Mouse (Mus musculus): ENCODE results near the gene Bag2. TPM values are rescaled to one million over a fixed set of nuclear protein-coding genes. Genes with fewer than 3 reads are reported as not detected.

Gene Bag2
- total RNA-seq (2021) = 10 to 100 TPM; 40.1 to 51.1 TPM
- long read RNA-seq, experiment 1, transcript Bag2-201 (3 exons, 1,860 nt) = major isoform, 48 of 91 reads
- long read RNA-seq, experiment 1, transcript Bag2-203 (2 exons, 378 nt) = minor isoform, 15 of 91 reads
- long read RNA-seq, experiment 1, partial matches to known transcripts = 2 of 91 reads
- long read RNA-seq, experiment 1, other reads (novel, unspliced or antisense) = 26 of 91 reads
- long read RNA-seq, experiment 2, transcript Bag2-203 (2 exons, 378 nt) = minor isoform, 11 of 97 reads
- long read RNA-seq, experiment 2, transcript Bag2-201 (3 exons, 1,860 nt) = major isoform, 59 of 97 reads
- long read RNA-seq, experiment 2, partial matches to known transcripts = 1 of 97 reads
- long read RNA-seq, experiment 2, other reads (novel, unspliced or antisense) = 26 of 97 reads

- peak; percentile 61 to 70 for DNase-seq (ENCODE audit: low spot score in 2 of 2)
Measured at GRCm38 (mm10) chr1:33757491-33758041, at the start of gene Bag2. TSS of gene Bag2 (minus strand) at chr1:33757795.

GRCm38 (mm10) chr1:33803323-33803722, 45.7 kb upstream of the Bag2 start:
- DNase-seq (ENCODE audit: low spot score in 2 of 2) = no peak

GRCm38 (mm10) chr1:33799620-33800019, 42.0 kb upstream of the Bag2 start:
- no peak for DNase-seq (ENCODE audit: low spot score in 2 of 2)

GRCm38 (mm10) chr1:33788493-33788892, 30.9 kb upstream of the Bag2 start:
- no peak for DNase-seq (ENCODE audit: low spot score in 2 of 2)

GRCm38 (mm10) chr1:33788072-33788471, 30.5 kb upstream of the Bag2 start:
- DNase-seq (ENCODE audit: low spot score in 2 of 2) = no peak

DNA sequence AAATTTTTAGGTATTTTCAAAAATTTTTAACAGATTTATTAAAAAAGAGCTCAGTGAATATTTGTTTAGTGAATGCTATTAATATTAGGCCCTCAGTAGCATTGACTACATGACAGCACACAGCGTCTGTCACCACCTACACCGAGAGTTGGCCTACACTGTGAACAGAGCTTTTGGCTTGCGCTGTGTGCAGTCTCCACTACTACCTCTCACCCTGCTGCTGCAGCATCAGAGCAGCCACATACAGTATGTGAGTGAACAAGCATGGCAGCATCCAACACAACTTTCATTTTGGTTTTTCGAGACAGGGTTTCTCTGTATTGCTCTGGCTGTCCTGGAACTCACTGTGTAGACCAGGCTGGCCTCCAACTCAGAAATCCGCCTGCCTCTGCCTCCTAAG, 27.0 kb upstream of the Bag2 start:
- DNase-seq (ENCODE audit: low spot score in 2 of 2) = no peak

DNA sequence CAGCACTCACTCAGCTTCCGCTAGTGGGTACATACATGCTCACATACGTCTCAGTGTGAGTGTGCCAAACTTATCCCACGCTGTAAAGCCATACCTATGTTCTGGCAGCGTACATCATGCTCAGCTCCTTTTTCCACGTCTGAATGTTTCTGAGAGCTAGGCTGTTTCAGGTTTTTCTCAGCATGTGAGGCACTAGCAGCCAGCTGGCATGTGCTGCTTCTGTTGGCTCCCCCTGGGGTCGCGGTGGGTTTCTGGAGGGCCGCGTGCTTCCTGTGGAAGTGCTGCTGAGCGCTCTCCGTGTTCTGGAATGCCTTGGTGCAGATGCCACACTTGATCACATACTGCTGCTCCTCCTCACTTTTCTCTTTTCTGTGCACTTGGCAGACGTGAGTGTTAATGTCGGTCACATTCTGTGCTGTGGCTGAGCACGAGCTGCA, 18.6 kb upstream of the Bag2 start:
- DNase-seq (ENCODE audit: low spot score in 2 of 2) = no peak

DNA sequence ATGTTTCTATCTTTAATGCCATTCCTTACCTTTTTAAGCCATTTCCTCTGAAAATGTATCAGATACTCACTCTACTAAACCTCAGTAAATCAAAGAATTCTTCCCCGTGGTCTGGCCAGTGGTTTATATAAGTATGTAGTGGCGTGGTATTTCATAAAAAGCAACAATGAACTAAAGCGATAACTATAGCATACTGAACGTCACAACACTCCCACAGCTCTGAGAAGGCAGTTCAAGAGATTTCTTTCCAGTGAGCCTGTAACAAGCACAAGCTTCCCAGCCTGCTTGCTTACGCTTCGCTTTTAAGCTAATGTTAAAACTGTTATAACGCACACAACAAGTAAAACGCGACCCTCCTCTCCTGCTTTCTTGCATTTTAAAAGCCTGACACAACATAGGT, 14.5 kb upstream of the Bag2 start:
- no peak for DNase-seq (ENCODE audit: low spot score in 2 of 2)

DNA sequence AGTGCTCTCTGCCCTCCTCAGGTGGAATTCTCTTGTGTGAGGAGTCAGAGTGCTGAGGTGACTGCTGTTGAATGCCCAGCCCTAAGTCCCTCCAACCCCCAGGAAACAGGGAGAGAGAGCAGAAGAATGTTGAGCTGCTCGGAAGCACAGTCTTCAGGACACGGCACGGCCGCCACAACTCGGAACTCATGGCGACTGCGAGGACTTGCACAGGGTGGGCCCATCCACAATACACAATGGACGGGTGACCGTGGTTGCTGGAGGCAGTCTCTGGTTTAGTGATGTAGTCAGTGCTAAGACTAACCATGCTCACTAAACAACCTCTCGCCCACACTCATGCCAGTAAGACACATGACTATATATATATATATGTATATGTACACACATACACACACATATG, 14.0 kb upstream of the Bag2 start:
- DNase-seq (ENCODE audit: low spot score in 2 of 2) = no peak

DNA sequence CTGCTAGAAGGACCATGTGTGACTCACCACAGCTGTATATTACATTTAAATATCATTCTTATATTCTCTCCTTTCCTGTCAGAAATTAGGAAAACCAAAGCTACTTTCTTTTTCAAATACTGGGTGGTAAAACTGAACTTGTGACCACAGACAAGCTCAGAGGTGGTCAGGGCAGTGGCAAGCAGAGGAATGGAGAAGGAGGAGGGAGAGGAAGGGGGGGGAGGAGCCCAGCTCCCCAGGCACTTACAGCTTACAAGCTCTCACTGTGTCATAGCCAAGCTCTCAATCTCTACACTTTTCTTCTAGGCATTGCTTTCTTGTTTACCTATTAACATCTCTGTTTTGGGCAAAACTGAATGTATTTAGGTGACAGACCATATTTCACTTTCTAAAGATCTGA, 11.2 kb upstream of the Bag2 start:
- no peak for DNase-seq (ENCODE audit: low spot score in 2 of 2)

- no peak for DNase-seq (ENCODE audit: low spot score in 2 of 2)
Measured at GRCm38 (mm10) chr1:33768091-33768787, 10.6 kb upstream of the Bag2 start.

DNA sequence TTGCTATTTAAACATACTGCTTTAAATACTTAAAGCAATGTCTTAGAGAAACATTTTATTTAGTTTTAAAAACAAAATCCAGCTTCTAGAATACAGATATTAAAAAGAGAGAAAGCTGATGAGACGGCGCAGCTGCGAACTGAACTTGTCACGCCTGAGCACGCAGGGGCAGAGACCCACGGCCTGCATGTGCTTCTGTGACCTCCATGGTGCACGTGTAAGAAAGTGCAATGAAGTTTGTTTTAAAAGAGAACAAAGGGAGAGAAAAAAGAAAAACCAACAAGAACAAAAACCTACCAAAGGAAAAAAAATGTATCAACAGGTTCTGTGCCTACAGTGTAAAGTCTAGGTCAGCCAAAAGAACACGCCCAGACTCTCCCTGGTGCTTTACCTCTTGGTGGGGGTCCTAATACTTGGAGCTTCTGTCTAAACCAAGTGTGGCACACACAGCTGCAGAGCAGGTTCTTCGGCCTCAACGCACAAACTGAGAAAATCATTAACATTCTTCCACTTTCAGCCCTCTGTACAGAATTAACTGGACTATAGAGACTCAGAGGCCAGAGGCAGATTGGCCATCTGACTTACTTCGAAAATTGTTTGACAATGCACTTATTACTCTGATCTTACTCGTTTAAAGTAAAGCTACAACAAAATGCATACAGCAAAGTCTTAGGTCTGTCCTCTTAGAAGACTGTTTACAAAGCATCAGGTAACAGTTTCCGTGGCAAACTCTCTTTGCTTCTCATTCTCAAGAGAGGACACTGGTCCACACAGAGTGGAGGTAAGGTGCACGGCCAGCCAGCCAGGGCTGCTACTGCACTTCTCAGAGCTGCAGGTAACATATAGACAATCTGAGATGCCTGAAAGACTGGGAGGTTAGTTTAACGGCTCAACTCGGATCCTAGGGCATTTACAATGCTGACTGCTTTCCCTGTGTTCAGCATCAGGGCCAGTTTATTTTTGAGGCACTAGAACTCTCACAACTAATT, 9.2 kb upstream of the Bag2 start:
- DNase-seq (ENCODE audit: low spot score in 2 of 2) = no peak

DNA sequence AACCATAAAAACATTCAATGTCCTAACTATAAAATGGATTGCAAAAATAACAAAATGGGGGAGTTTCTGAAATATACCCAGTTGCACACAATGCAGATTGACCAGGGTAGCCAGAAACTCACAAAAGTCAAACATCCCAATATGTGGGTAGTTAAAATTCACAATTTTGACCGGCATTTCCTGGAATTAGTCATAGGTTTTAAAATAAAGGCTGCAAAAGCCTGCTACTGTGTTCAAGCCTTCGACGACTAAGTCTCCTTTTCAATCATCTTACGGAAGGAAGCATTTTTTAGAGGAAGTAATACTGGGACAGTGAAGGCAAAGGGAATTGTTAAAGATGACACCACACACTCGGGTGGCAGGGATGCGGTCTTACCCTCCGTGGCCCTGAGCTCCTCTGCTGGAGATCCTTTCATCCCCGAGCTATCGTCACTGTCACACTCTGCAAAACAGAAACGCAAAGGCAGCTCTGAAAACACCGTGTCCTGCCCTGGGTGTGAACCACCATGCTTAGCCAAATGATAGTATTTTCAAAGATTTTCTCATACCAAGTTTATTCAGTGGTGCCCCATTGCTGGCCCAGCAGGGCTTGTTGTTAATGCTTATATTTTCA, 8.0 kb upstream of the Bag2 start:
- DNase-seq (ENCODE audit: low spot score in 2 of 2) = no peak

- no peak for DNase-seq (ENCODE audit: low spot score in 2 of 2)
Measured at GRCm38 (mm10) chr1:33763826-33764225, 6.2 kb upstream of the Bag2 start.

DNA sequence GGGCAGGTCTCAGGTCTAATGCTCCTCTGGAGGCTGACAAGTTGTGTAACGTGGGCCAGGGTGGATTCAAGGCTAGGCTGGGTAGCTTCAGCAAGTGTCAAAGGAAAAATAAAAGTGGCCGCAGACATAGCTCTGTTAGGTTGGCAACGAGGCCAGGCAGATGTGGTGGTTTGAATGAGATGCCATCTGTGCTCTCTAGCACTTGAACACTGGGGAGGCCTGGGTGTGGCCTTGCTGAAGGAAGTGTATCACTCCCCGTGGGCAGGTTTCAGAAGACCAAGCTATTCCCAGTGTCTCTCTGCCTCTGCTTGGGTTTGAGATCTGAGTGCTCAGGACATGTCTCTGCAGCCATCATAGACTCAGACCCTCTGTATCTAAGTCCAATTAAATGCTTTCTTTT, 893 bp upstream of the Bag2 start:
- DNase-seq (ENCODE audit: low spot score in 2 of 2) = no peak

DNA sequence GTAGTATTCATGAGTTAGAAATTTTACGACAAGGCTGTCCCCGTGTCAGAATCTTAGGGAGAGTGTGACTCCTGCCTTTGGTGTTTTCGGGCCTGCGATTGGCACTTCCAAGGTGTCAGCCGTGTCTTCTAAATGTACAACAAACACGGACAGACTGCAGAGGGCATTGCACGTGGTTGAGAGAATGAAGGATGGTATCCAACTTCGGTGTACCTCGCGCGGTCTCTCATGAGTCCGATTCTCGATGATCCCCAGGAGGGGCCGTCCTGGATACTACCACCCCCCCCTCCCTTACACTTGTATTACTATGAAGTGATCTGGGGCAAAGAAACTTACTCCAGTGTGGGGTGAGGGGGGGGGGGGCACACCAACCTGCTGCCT, 572 bp downstream of the Bag2 start:
- DNase-seq (ENCODE audit: low spot score in 2 of 2) = no peak

DNA sequence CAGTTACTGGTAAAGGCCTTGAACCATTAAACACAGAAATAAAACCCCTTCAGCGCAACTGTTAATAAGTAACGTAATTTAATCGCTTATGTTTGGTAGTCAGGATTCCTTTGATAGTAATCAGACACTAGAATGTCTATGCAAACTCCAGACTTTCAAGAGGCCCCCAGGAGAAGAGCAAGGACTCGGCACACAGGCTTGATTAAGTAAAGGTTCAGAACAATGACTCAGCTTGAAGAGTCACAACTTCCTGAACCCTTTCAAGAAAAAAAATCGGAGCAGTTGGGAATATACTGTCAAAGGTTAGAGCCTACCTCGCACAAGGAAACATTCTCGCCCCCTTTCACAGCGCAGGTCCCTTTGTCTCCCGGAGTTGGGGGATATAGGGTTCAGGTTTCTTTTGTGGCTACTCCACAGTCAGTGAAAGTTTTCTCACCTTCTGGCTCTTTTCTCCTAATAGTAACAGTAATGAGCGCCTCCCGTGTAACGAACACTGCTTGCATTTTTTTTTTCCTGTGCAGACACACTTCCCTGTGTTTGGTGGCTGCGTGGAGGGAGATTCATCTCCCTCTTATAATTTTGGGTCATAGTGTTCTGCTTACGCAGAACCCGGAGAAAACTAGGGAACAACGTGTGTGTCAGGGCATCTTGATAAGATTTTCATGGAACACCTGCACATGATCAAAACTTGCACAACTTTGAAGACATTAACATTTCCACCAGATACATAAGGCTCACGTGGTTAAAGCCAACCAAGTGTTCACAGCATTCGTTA, 1.1 kb downstream of the Bag2 start:
- no peak for DNase-seq (ENCODE audit: low spot score in 2 of 2)

GRCm38 (mm10) chr1:33755799-33756198, 1.8 kb downstream of the Bag2 start:
- no peak for DNase-seq (ENCODE audit: low spot score in 2 of 2)

DNA sequence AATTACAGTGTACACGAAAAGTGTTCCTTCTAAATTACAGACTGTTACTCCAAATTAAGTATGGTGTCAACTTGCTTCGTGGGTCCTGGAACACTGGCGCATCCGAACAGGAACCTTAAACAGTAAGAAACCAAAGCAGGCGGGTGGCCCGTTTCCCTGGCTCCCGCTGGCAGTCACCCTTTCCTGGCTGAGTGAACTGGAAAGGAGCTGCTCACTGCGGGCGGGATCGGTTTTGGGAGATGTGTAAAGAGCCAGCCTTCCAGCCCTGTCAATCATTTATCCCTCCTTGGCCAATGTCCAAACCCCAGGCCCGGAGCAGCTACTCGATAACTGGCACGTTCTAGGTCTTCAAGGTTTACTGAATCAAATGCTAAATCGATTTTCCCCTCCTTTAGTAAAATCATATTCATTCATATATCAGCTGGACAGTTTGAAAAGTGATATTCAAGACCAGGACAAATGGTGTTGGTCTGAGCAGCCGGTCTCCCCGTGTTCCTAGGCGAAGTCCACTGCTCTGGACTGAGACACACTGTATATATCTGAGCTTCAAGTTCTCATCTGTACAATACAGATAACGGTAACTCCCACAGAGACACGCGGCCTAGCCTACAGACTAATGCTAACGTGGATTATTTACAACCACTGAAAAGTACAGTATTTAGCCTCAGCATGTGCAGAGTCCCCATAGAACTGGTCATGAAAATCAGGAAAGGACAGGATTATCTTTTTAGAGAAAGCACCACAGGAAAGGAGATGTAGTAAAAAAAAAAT, 2.4 kb downstream of the Bag2 start:
- no peak for DNase-seq (ENCODE audit: low spot score in 2 of 2)

All from gastrocnemius, postnatal 4 days (tissue).